Mouse (Mus musculus) hindbrain, embryonic 12.5 days (tissue): ENCODE results near the gene Nr1d2. TPM values are rescaled to one million over a fixed set of nuclear protein-coding genes. Genes with fewer than 3 reads are reported as not detected.

Experiments
- microRNA-seq: library from miRNA; unstranded; fragments of <30 nt; microRNA quantifications from one replicate; pipeline ENCODE4, GENCODE M21; 2017
- polyA plus RNA-seq: library from polyadenylated mRNA; unstranded; fragments of >200 nt; fragmentation: Nextera tagmentation; extraction: Ambion mirVana; gene quantifications from 2 replicates; pipeline ENCODE4 v1.2.1, GENCODE M21; 2016

Gene Nr1d2
- polyA plus RNA-seq, 1 experiment from 2014 or later, result 5.3 TPM

Small RNAs within 50 kb of the gene (microRNA-seq; reads per million reads assigned to microRNA genes)
- gene Gm44469, result not detected

Other genes with a start within 250 kb of the Nr1d2 start
- 24.4 and 25.8 TPM in 2 replicates for gene Nkiras1, start 32.0 kb upstream of the Nr1d2 start, polyA plus RNA-seq
- gene Rpl15, start 32.3 kb upstream of the Nr1d2 start, polyA plus RNA-seq, result 320 and 326 TPM in 2 replicates
- gene Ube2e1, start 92.7 kb upstream of the Nr1d2 start, polyA plus RNA-seq, result 176 and 178 TPM in 2 replicates